Mouse (Mus musculus) hindbrain, embryonic 10.5 days (tissue): ENCODE results near the gene Wwp2. TPM values are rescaled to one million over a fixed set of nuclear protein-coding genes. Genes with fewer than 3 reads are reported as not detected.

ENCODE experiments used
- DNase-seq: peaks from one replicate; pipeline ENCODE4 v3.0.0-alpha.2; 2017; ENCODE audit warnings: low spot score
- H3K27ac ChIP-seq: fragments of 300-500 bp; sonication (generic); 2 replicates; pipeline ENCODE4 v1.5.1; 2016; ENCODE audit warnings: mild to moderate bottlenecking, moderate library complexity
- H3K27me3 ChIP-seq: fragments of 300-500 bp; sonication (generic); 2 replicates; pipeline ENCODE4 v1.6.1; 2016; ENCODE audit warnings: mild to moderate bottlenecking; ENCODE audit not compliant: poor library complexity, insufficient read depth, severe bottlenecking
- H3K36me3 ChIP-seq: fragments of 300-500 bp; sonication (generic); 2 replicates; pipeline ENCODE4 v1.6.1; 2016; ENCODE audit warnings: mild to moderate bottlenecking, moderate library complexity
- H3K4me1 ChIP-seq: fragments of 300-500 bp; sonication (generic); replicated peaks from 2 replicates; pipeline ENCODE4 v1.6.1; 2016; ENCODE audit warnings: mild to moderate bottlenecking
- H3K4me3 ChIP-seq: fragments of 300-500 bp; sonication (generic); 2 replicates; pipeline ENCODE4 v1.5.1; 2016; ENCODE audit warnings: mild to moderate bottlenecking, moderate library complexity
- H3K9me3 ChIP-seq: fragments of 300-500 bp; sonication (generic); 2 replicates; pipeline ENCODE4 v1.6.1; 2016; ENCODE audit warnings: mild to moderate bottlenecking, moderate library complexity
- WGBS: fragments of 180-500 bp; shearing (Covaris S2); methylation state at CpG from one replicate; pipeline ENCODE4 v1.1.7; 2016; 5-methylcytosine and 5-hydroxymethylcytosine counted together
- polyA plus RNA-seq: library from polyadenylated mRNA; unstranded; fragments of >200 nt; fragmentation: Nextera tagmentation; extraction: Ambion mirVana; gene quantifications from 2 replicates; pipeline ENCODE4 v1.2.1, GENCODE M21; 2016

Wwp2 gene
- polyA plus RNA-seq, 1 experiment from 2014 or later, result 64.6 TPM

- peaks cover 12% of the 10 kb centered on the region for H3K36me3 ChIP-seq
- H3K4me3 ChIP-seq, result no peak overlapping the region
- DNase-seq, result no peak
- 81% methylated on average over 4 of the region's 4 CpGs for WGBS
- no peaks in the 10 kb centered on the region for H3K9me3 ChIP-seq
- peak overlapping the region; percentile 73 for H3K27ac ChIP-seq
- H3K4me1 ChIP-seq, result peaks cover 22% of the 10 kb centered on the region
- H3K27me3 ChIP-seq, result no peaks in the 10 kb centered on the region
Measured at GRCm38 (mm10) chr8:107404057-107404456, 32.1 kb upstream of the Wwp2 start.

- WGBS, result 72% methylated on average over 3 of the region's 3 CpGs
- Histone ChIP-seq H3K4me3 (no peak overlapping the region), H3K27ac (no peak overlapping the region), H3K27me3 (no peaks in the 10 kb centered on the region), H3K4me1 (peaks cover 17% of the 10 kb centered on the region), H3K36me3 (peaks cover 31% of the 10 kb centered on the region), H3K9me3 (no peaks in the 10 kb centered on the region)
- DNase-seq, result no peak
Measured at GRCm38 (mm10) chr8:107405935-107406334, 30.2 kb upstream of the Wwp2 start.

- 78% methylated on average over 4 of the region's 4 CpGs for WGBS
- peak; percentile 34 for DNase-seq
- H3K27ac ChIP-seq, result no peak overlapping the region
- no peaks in the 10 kb centered on the region for H3K4me1 ChIP-seq
- H3K27me3 ChIP-seq, result no peaks in the 10 kb centered on the region
- H3K9me3 ChIP-seq, result no peaks in the 10 kb centered on the region
- H3K36me3 ChIP-seq, result peaks cover 85% of the 10 kb centered on the region
- H3K4me3 ChIP-seq, result no peak overlapping the region
Measured at GRCm38 (mm10) chr8:107411391-107411790, 24.8 kb upstream of the Wwp2 start.

GRCm38 (mm10) chr8:107412552-107412951 lies 23.6 kb upstream of the Wwp2 start:
- Histone ChIP-seq H3K27ac (no peak overlapping the region), H3K4me3 (no peak overlapping the region), H3K9me3 (no peaks in the 10 kb centered on the region), H3K36me3 (peaks cover 97% of the 10 kb centered on the region), H3K4me1 (no peaks in the 10 kb centered on the region), H3K27me3 (no peaks in the 10 kb centered on the region)
- 93% methylated on average over 8 of the region's 8 CpGs for WGBS
- DNase-seq, result no peak

- Histone ChIP-seq H3K27ac (no peak overlapping the region), H3K36me3 (peaks cover 100% of the 10 kb centered on the region), H3K4me1 (no peaks in the 10 kb centered on the region), H3K27me3 (no peaks in the 10 kb centered on the region), H3K4me3 (no peak overlapping the region), H3K9me3 (no peaks in the 10 kb centered on the region)
- 89% methylated on average over 10 of the region's 10 CpGs for WGBS
- DNase-seq, result no peak
Measured at GRCm38 (mm10) chr8:107413881-107414280, 22.3 kb upstream of the Wwp2 start.

- peaks cover 2% of the 10 kb centered on the region for H3K4me1 ChIP-seq
- H3K27ac ChIP-seq, result no peak overlapping the region
- DNase-seq, result no peak
- H3K4me3 ChIP-seq, result no peak overlapping the region
- no peaks in the 10 kb centered on the region for H3K27me3 ChIP-seq
- WGBS, result 90% methylated on average over 12 of the region's 12 CpGs
- peaks cover 100% of the 10 kb centered on the region for H3K36me3 ChIP-seq
- H3K9me3 ChIP-seq, result no peaks in the 10 kb centered on the region
Measured at GRCm38 (mm10) chr8:107417001-107417400, 19.2 kb upstream of the Wwp2 start.

- H3K27me3 ChIP-seq, result no peaks in the 10 kb centered on the region
- H3K36me3 ChIP-seq, result peaks cover 42% of the 10 kb centered on the region
- peaks cover 23% of the 10 kb centered on the region for H3K4me1 ChIP-seq
- no peaks in the 10 kb centered on the region for H3K9me3 ChIP-seq
- peak overlapping the region; percentile 93 for H3K27ac ChIP-seq
- WGBS, result 32% methylated on average over 9 of the region's 9 CpGs
- DNase-seq, result no peak
- H3K4me3 ChIP-seq, result peak overlapping the region; percentile 83
Measured at GRCm38 (mm10) chr8:107424176-107424575, 12.0 kb upstream of the Wwp2 start.

GRCm38 (mm10) chr8:107424597-107425229 lies 11.5 kb upstream of the Wwp2 start, which contains the start of gene Nob1:
TSS of gene Nob1 (minus strand) at chr8:107425051.
- peaks cover 37% of the 10 kb centered on the region for H3K36me3 ChIP-seq
- peak; percentile 97 for DNase-seq
- peaks cover 23% of the 10 kb centered on the region for H3K4me1 ChIP-seq
- peak within 1 kb of the TSS; percentile 93 for H3K27ac ChIP-seq
- no peaks in the 10 kb centered on the region for H3K9me3 ChIP-seq
- H3K4me3 ChIP-seq, result peak within 1 kb of the TSS; percentile 83
- under 1% methylated on average over 50 of the region's 50 CpGs for WGBS
- H3K27me3 ChIP-seq, result no peaks in the 10 kb centered on the region

GRCm38 (mm10) chr8:107425230-107425597 lies 11.0 kb upstream of the Wwp2 start:
- H3K4me3 ChIP-seq, result peak overlapping the region; percentile 83
- H3K36me3 ChIP-seq, result peaks cover 32% of the 10 kb centered on the region
- 51% methylated on average over 8 of the region's 8 CpGs for WGBS
- H3K27ac ChIP-seq, result no peak overlapping the region; the same call in 1 of the 2 replicates
- no peaks in the 10 kb centered on the region for H3K9me3 ChIP-seq
- H3K27me3 ChIP-seq, result no peaks in the 10 kb centered on the region
- peaks cover 23% of the 10 kb centered on the region for H3K4me1 ChIP-seq
- DNase-seq, result no peak

- Histone ChIP-seq H3K9me3 (no peaks in the 10 kb centered on the region), H3K27me3 (no peaks in the 10 kb centered on the region), H3K36me3 (no peaks in the 10 kb centered on the region), H3K4me3 (no peak overlapping the region), H3K27ac (no peak overlapping the region), H3K4me1 (peaks cover 5% of the 10 kb centered on the region)
- no peak for DNase-seq
- 84% methylated on average over 8 of the region's 8 CpGs for WGBS
Measured at GRCm38 (mm10) chr8:107430821-107431220, 5.3 kb upstream of the Wwp2 start.

GRCm38 (mm10) chr8:107435421-107435961 lies 674 bp upstream of the Wwp2 start:
- DNase-seq, result peak; percentile 10
- peak overlapping the region; percentile 89 for H3K4me3 ChIP-seq
- peak overlapping the region; percentile 94 for H3K27ac ChIP-seq
- H3K36me3 ChIP-seq, result no peaks in the 10 kb centered on the region
- no peaks in the 10 kb centered on the region for H3K9me3 ChIP-seq
- no peaks in the 10 kb centered on the region for H3K27me3 ChIP-seq
- 28% methylated on average over 11 of the region's 11 CpGs for WGBS
- peaks cover 18% of the 10 kb centered on the region for H3K4me1 ChIP-seq

- Histone ChIP-seq H3K9me3 (no peaks in the 10 kb centered on the region), H3K4me3 (peak overlapping the region; percentile 89), H3K36me3 (peaks cover 9% of the 10 kb centered on the region; the same call in 1 of the 2 replicates), H3K27ac (peak overlapping the region; percentile 94), H3K27me3 (no peaks in the 10 kb centered on the region), H3K4me1 (peaks cover 18% of the 10 kb centered on the region)
- peak; percentile 26 for DNase-seq
- WGBS, result 11% methylated on average over 16 of the region's 16 CpGs
Measured at GRCm38 (mm10) chr8:107436841-107437421, 766 bp downstream of the Wwp2 start.

- 74% methylated on average over 2 of the region's 2 CpGs for WGBS
Measured at GRCm38 (mm10) chr8:107437711-107438110, 1.5 kb downstream of the Wwp2 start.

More at GRCm38 (mm10) chr8:107437711-107438110, 1.5 kb downstream of the Wwp2 start:
- Histone ChIP-seq H3K9me3 (no peaks in the 10 kb centered on the region), H3K4me3 (peak overlapping the region; percentile 89; the same call in 1 of the 2 replicates), H3K4me1 (peaks cover 18% of the 10 kb centered on the region), H3K27me3 (no peaks in the 10 kb centered on the region), H3K36me3 (peaks cover 17% of the 10 kb centered on the region), H3K27ac (no peak overlapping the region)
- DNase-seq, result no peak
